Mouse (Mus musculus): Measurements from ENCODE around the gene Tecpr2. TPM values are rescaled to one million over a fixed set of nuclear protein-coding genes. Genes with fewer than 3 reads are reported as not detected.

Gene Tecpr2
- total and polyA plus RNA-seq, 3 experiments, result 2.8 to 7.5 (median 3.1) TPM

- H3K4me1 ChIP-seq (ENCODE audit: control insufficient read depth in 1 of 2, insufficient read depth in 2 of 2), result peaks cover 0 to 11% of the 10 kb centered on the region in 2 experiments; a peak in 2 of 4 replicates
- H3K27ac ChIP-seq (ENCODE audit: insufficient read depth, low read depth), result no peak overlapping the region
- no peak overlapping the region for H3K4me2 ChIP-seq (ENCODE audit: insufficient read depth, low read depth, poor library complexity, severe bottlenecking)
- in situ Hi-C loops (cut with MboI; ENCODE audit: low pct_ligation_motif_present, low pct_unique_long_range_greater_than_20kb, low sequenced_read_pairs) (no loop called here), dilution Hi-C loops (cut with MboI; ENCODE audit: extremely low pct_ligation_motif_present, extremely low pct_unique_long_range_greater_than_20kb, low sequenced_read_pairs) (no loop called here)
- no peak overlapping the region for H3K4me3 ChIP-seq (replicated peaks in 1 of 3; ENCODE audit: low read depth in 2 of 3, low read length in 2 of 3, poor library complexity in 1 of 3)
- H3K9ac ChIP-seq (ENCODE audit: insufficient read depth, low read depth), result no peak overlapping the region
- no peaks in the 10 kb centered on the region for H3K27me3 ChIP-seq (replicated peaks)
- DNase-seq (ENCODE audit: extremely low read depth), result no peak
- H3K36me3 ChIP-seq (replicated peaks in 1 of 2; ENCODE audit: control insufficient read depth in 1 of 2, insufficient read depth in 1 of 2, low read length in 1 of 2), result peaks cover 4 to 26% of the 10 kb centered on the region in 2 experiments
- TF ChIP-seq ZMIZ1 (IDR thresholded peaks at IDR 0.05; ENCODE audit: low read depth, low read length) (no peak), BHLHE40 (IDR thresholded peaks at IDR 0.05; ENCODE audit: low read depth, low read length) (no peak), HCFC1 (IDR thresholded peaks at IDR 0.05; ENCODE audit: low read depth, low read length) (no peak), RAD21 (IDR thresholded peaks at IDR 0.05; ENCODE audit: low read depth, low read length) (no peak), USF2 (conservative IDR thresholded peaks at IDR 0.05; ENCODE audit: low read depth, low read length) (no peak), MAZ (IDR thresholded peaks at IDR 0.05; ENCODE audit: low read depth, low read length) (no peak), MAX (IDR thresholded peaks at IDR 0.05; ENCODE audit: low read length) (no peak)
- H3K79me2 ChIP-seq (replicated peaks; ENCODE audit: control insufficient read depth, extremely low read depth, insufficient read depth, poor library complexity, severe bottlenecking), result no peaks in the 10 kb centered on the region
- no peaks in the 10 kb centered on the region for H3K9me3 ChIP-seq (replicated peaks; ENCODE audit: low read length)
These were observed 18.8 kb downstream of the Tecpr2 start for GRCm38 (mm10) chr12:110907845-110908244.

- peaks cover 0 to 11% of the 10 kb centered on the region in 2 experiments; a peak in 2 of 4 replicates for H3K4me1 ChIP-seq (ENCODE audit: control insufficient read depth in 1 of 2, insufficient read depth in 2 of 2)
- no peak overlapping the region for H3K4me2 ChIP-seq (ENCODE audit: insufficient read depth, low read depth, poor library complexity, severe bottlenecking)
- no peak overlapping the region for H3K4me3 ChIP-seq (replicated peaks in 1 of 3; ENCODE audit: low read depth in 2 of 3, low read length in 2 of 3, poor library complexity in 1 of 3)
- no peaks in the 10 kb centered on the region for H3K9me3 ChIP-seq (replicated peaks; ENCODE audit: low read length)
- no peak overlapping the region for H3K9ac ChIP-seq (ENCODE audit: insufficient read depth, low read depth)
- no peaks in the 10 kb centered on the region for H3K79me2 ChIP-seq (replicated peaks; ENCODE audit: control insufficient read depth, extremely low read depth, insufficient read depth, poor library complexity, severe bottlenecking)
- no peak overlapping the region for H3K27ac ChIP-seq (ENCODE audit: insufficient read depth, low read depth)
- H3K36me3 ChIP-seq (replicated peaks in 1 of 2; ENCODE audit: control insufficient read depth in 1 of 2, insufficient read depth in 1 of 2, low read length in 1 of 2), result peaks cover 4 to 32% of the 10 kb centered on the region in 2 experiments
- no peak for TF ChIP-seq ZMIZ1 (IDR thresholded peaks at IDR 0.05; ENCODE audit: low read depth, low read length)
- TF ChIP-seq JUN (IDR thresholded peaks at IDR 0.05; ENCODE audit: insufficient read depth, low read depth, low read length), result no peak
- TF ChIP-seq IRF4 (IDR thresholded peaks at IDR 0.05; ENCODE audit: low read depth, low read length), result no peak
- no peak for TF ChIP-seq ZC3H11A (IDR thresholded peaks at IDR 0.05; ENCODE audit: low read depth, low read length)
- no peak for TF ChIP-seq NRF1 (IDR thresholded peaks at IDR 0.05; ENCODE audit: low read depth, low read length)
- TF ChIP-seq ZKSCAN1 (IDR thresholded peaks at IDR 0.05; ENCODE audit: borderline replicate concordance, low read depth, low read length), result no peak
- TF ChIP-seq MAZ (IDR thresholded peaks at IDR 0.05; ENCODE audit: low read depth, low read length), result no peak
- TF ChIP-seq PAX5 (IDR thresholded peaks at IDR 0.05; ENCODE audit: low read length), result no peak
- no peak for TF ChIP-seq POLR2AphosphoS2 (IDR thresholded peaks at IDR 0.05; ENCODE audit: low read depth, low read length)
- no peak for TF ChIP-seq ZNF384 (IDR thresholded peaks at IDR 0.05; ENCODE audit: low read depth, low read length)
- no peak for TF ChIP-seq USF1 (IDR thresholded peaks at IDR 0.05; ENCODE audit: low read depth, low read length)
- no peak for TF ChIP-seq MEF2A (IDR thresholded peaks at IDR 0.05; ENCODE audit: borderline replicate concordance, low read depth, low read length)
- TF ChIP-seq E2F4 (IDR thresholded peaks at IDR 0.05; ENCODE audit: insufficient replicate concordance, low read depth, low read length), result no peak
- DNase-seq (ENCODE audit: extremely low read depth), result no peak
- dilution Hi-C loops (cut with MboI; ENCODE audit: extremely low pct_ligation_motif_present, extremely low pct_unique_long_range_greater_than_20kb, low sequenced_read_pairs) (no loop called here), in situ Hi-C loops (cut with MboI; ENCODE audit: low pct_ligation_motif_present, low pct_unique_long_range_greater_than_20kb, low sequenced_read_pairs) (no loop called here)
- no peaks in the 10 kb centered on the region for H3K27me3 ChIP-seq (replicated peaks)
These were observed 20.9 kb downstream of the Tecpr2 start for GRCm38 (mm10) chr12:110909962-110910361.

Data from CH12.LX (cell line).